In genomic region chr15:99589704-99590103, GRCm38 (mm10) we compare ENCODE assay signal across 13 mouse cellular contexts. TPM values are rescaled to one million over a fixed set of nuclear protein-coding genes. Genes with fewer than 3 reads are reported as not detected.
"Had no signal": no experiment of that assay in that cellular context is flagged by ENCODE, and none has a peak within 500 bp of the region (broad histone marks: within the 10 kb centered on the region; RNA-seq: fewer than 3 reads in every experiment).

No protein-coding gene starts in this region.

- DNase-seq: kidney, adult 8-10 months had no signal

- H3K9ac ChIP-seq: liver, embryonic 15.5 days; lung, embryonic 15.5 days had no signal

- H3K27ac ChIP-seq: kidney, postnatal 0 days; layer of hippocampus, adult 2 months; limb, embryonic 13.5 days; liver, embryonic 15.5 days; lung, embryonic 15.5 days; midbrain, embryonic 13.5 days; neural tube, embryonic 15.5 days; stomach, postnatal 0 days had no signal

- H3K36me3 ChIP-seq: limb, embryonic 13.5 days; liver, embryonic 15.5 days; lung, embryonic 15.5 days; midbrain, embryonic 13.5 days; neural tube, embryonic 15.5 days had no signal

- H3K9me3 ChIP-seq: limb, embryonic 13.5 days; liver, embryonic 15.5 days; lung, embryonic 15.5 days; midbrain, embryonic 13.5 days; neural tube, embryonic 15.5 days had no signal

- ATAC-seq: intestine, postnatal 0 days had no signal

RNA-seq across cellular contexts. Expression of gene Aqp5, which starts 0.9 kb away (rescaled TPM):
- polyA plus RNA-seq: intestine, postnatal 0 days had no signal

RNA-seq across cellular contexts. Expression of gene Aqp2, which starts 10.8 kb away (rescaled TPM):
- polyA plus RNA-seq: intestine, postnatal 0 days; limb, embryonic 13.5 days; liver, embryonic 11.5 days; liver, embryonic 15.5 days; midbrain, embryonic 13.5 days; midbrain, postnatal 0 days; neural tube, embryonic 11.5 days; neural tube, embryonic 15.5 days; stomach, postnatal 0 days had no signal

RNA-seq across cellular contexts. Expression of gene Aqp6, which starts 11.5 kb away (rescaled TPM):
- polyA plus RNA-seq: intestine, postnatal 0 days; limb, embryonic 13.5 days; liver, embryonic 11.5 days; liver, embryonic 15.5 days; lung, embryonic 15.5 days; stomach, postnatal 0 days had no signal
